Mouse (Mus musculus) cortical plate, adult 2 months (tissue): ENCODE results near the gene Cacna2d2. TPM values are rescaled to one million over a fixed set of nuclear protein-coding genes. Genes with fewer than 3 reads are reported as not detected.

Experiments
- H3K27ac ChIP-seq: fragments of 200-500 bp; 2 replicates; pipeline ENCODE4 v1.5.1; 2012; ENCODE audit warnings: low read length, control low read depth, inconsistent platforms; ENCODE audit not compliant: insufficient read depth
- H3K4me1 ChIP-seq: fragments of 200-500 bp; 2 replicates; pipeline ENCODE4 v1.6.1; 2011; ENCODE audit warnings: low read length; ENCODE audit not compliant: control insufficient read depth, insufficient read depth
- H3K4me3 ChIP-seq: fragments of 200-500 bp; 2 replicates; pipeline ENCODE4 v1.5.1; 2011; ENCODE audit warnings: mild to moderate bottlenecking, low read length, control low read depth; ENCODE audit not compliant: insufficient read depth
- CTCF ChIP-seq: fragments of 200-500 bp; IDR thresholded peaks from 2 replicates; pipeline ENCODE4 v1.5.1; 2011; ENCODE audit warnings: mild to moderate bottlenecking, control low read depth, low read length; ENCODE audit not compliant: insufficient read depth; ENCODE audit errors: extremely low read depth
- POLR2A ChIP-seq: fragments of 200-500 bp; IDR thresholded peaks from 2 replicates; pipeline ENCODE4 v1.6.1; 2011; ENCODE audit warnings: mild to moderate bottlenecking, low read length, control low read depth; ENCODE audit not compliant: insufficient read depth; ENCODE audit errors: extremely low read depth
- polyA plus RNA-seq: library from polyadenylated mRNA; depleted of rRNA; stranded (reverse); fragments of >200 nt; gene quantifications from 2 replicates; pipeline ENCODE4 v1.2.3, GENCODE M21; 2012

Cacna2d2 gene
- polyA plus RNA-seq, 1 experiment: 32.9 TPM

DNA sequence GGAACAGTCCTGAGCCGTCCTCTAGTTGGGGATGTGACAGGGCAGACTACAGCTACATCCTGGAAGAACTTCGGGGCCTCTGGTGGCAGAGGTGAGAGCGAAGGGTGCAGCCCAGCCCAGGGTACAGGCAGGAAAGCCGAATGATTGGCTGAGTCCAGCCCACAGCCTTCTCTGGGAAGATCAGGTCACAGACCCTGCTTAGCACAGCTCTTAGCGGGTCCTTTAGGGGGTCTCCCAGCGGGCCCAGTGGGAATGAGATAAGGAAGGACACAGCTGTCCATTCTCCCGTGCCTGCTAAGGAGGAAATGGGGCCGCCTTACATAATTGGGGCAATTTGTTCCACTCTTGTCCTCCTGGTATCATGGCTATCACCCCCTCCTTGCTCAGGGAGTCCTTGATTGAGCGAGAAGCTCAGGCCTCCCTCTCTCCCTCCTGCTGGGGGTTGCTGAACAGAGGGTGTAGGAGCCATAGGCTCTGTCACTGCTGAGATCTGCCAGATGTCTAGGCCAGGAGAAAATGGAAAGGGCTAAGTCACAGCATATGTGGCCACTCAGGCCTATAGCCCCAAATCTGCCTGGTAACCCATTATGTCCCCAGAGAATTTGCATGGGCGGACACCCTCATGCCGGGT is 52.6 kb downstream of the Cacna2d2 start:
- Histone ChIP-seq H3K27ac (no peak overlapping the region), H3K4me3 (no peak overlapping the region), H3K4me1 (0 out of 2 replicates have a peak, but pooled peaks cover 2% of the 10 kb centered on the region)
- TF ChIP-seq CTCF: no peak
- TF ChIP-seq POLR2A: no peak

- Histone ChIP-seq H3K4me1 (0 out of 2 replicates have a peak, but pooled peaks cover 2% of the 10 kb centered on the region), H3K4me3 (no peak overlapping the region), H3K27ac (no peak overlapping the region)
- TF ChIP-seq POLR2A: no peak
- peak; percentile 70 for TF ChIP-seq CTCF
Measured at GRCm38 (mm10) chr9:107452552-107452951, 53.1 kb downstream of the Cacna2d2 start.

DNA sequence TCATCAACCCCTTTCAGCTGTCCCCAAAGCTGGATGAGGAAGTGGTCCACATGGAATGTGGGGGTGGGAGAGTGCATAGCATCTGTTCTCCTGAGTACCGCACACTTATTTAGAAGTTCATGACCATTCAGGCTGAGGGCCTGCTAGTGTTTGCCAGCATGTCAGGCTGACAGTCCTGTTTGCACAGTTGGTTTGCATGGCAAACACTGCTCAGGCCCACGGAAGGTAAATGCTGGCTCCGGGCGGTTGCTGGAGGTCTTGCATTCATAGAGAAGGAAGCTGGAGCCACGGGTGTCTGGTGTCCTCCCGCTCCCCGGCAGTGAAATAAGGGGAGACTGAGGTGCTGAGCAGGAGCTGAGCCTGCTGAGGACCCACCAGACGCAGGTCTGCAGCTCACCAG is 53.7 kb downstream of the Cacna2d2 start:
- no peak overlapping the region for H3K4me3 ChIP-seq
- TF ChIP-seq CTCF (no peak), POLR2A (no peak)
- 0 out of 2 replicates have a peak, but pooled peaks cover 2% of the 10 kb centered on the region for H3K4me1 ChIP-seq
- H3K27ac ChIP-seq: no peak overlapping the region

GRCm38 (mm10) chr9:107456667-107457066 is 57.3 kb downstream of the Cacna2d2 start:
- TF ChIP-seq POLR2A (no peak), CTCF (no peak)
- Histone ChIP-seq H3K4me3 (no peak overlapping the region), H3K4me1 (no peaks in the 10 kb centered on the region), H3K27ac (no peak overlapping the region)

DNA sequence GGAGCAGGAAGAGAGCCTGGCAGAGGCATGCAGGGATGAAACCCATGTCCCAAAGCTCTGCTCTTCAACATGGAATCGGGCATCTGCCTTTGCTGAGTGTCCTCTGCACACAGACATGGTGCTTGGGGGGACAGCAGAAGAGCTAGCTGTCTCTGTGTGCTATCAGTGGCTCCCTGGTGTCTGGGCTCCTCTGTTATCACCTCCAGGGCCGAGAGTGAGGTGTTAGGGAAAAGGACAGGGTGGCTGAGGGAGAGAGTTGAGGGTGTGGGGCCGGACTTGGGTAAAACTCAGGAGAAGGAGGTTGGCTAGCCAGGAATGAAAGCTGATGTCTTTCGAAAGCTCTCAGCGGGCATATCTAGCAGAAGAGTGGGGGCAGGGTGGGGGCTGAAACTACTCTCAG is 63.5 kb downstream of the Cacna2d2 start:
- Histone ChIP-seq H3K4me1 (no peaks in the 10 kb centered on the region), H3K27ac (no peak overlapping the region), H3K4me3 (no peak overlapping the region)
- TF ChIP-seq CTCF (no peak), POLR2A (no peak)

DNA sequence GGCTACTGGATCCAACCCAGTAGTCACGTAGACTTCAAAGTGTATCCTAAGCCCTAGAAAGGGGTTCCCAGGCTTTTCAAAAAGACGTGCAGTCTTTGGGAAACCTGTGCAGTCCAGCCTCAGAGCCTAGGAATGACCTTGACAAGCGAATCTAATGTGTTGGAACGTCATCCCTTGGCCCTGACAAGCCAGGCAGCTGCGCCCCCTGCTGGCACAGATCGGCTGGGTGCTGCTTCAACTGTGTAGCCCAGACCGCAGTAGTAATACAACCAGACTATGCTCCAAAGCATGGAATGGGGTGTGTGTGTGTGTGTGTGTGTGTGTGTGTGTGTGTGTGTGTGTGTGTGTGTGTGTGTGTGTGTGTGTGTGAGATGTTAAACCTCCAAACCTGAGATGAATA is 64.1 kb downstream of the Cacna2d2 start:
- H3K27ac ChIP-seq: no peak overlapping the region
- TF ChIP-seq CTCF (peak; percentile 82), POLR2A (no peak)
- H3K4me3 ChIP-seq: no peak overlapping the region
- H3K4me1 ChIP-seq: no peaks in the 10 kb centered on the region

GRCm38 (mm10) chr9:107464130-107464529 is 64.7 kb downstream of the Cacna2d2 start:
- TF ChIP-seq POLR2A (no peak), CTCF (no peak)
- Histone ChIP-seq H3K4me3 (no peak overlapping the region), H3K27ac (no peak overlapping the region), H3K4me1 (no peaks in the 10 kb centered on the region)

DNA sequence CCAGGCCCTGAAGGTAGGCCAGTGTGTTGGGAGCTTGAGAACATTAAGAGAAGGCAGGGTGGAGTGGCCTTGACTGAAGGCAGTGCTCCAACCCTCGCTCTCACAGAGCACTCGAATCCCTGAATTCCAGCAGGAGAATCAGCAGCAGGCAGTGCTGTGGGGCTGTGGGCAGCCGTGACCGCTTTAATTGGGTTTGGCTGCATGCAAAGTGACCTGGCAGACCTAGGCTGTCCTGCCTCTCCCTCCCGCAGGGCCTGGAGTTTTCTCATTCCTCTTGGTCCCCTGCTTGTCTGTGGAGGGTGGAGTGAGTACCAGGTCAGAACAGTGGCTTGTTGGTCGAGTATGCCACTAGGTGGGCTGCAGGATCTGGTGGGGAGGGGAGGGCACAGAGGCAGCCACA is 66.2 kb downstream of the Cacna2d2 start:
- Histone ChIP-seq H3K4me1 (no peaks in the 10 kb centered on the region), H3K4me3 (no peak overlapping the region), H3K27ac (no peak overlapping the region)
- no peak for TF ChIP-seq CTCF
- no peak for TF ChIP-seq POLR2A

- H3K4me3 ChIP-seq: no peak overlapping the region
- no peak overlapping the region for H3K27ac ChIP-seq
- no peaks in the 10 kb centered on the region for H3K4me1 ChIP-seq
- TF ChIP-seq CTCF: no peak
- no peak for TF ChIP-seq POLR2A
Measured at GRCm38 (mm10) chr9:107469213-107469795, 69.9 kb downstream of the Cacna2d2 start.

DNA sequence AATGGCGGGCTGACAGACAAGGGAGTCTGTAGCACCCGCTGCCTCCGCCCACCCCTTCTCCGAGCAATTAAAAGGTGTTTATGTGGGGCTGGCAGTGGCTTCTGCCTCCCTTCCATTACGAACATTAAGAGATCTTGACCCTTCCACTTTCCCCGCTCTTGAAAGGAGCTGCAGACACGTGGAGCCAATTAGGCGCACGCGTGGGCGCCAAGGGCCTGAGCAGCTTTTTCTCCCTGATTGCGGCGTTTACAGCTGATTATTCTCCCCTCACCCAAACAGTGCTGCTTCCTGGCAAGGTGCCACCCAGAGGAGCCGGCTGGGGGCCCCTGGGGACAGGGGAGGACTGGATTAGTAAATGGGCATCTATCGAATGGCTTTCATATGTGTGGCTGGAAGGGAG is 71.0 kb downstream of the Cacna2d2 start:
- no peak for TF ChIP-seq POLR2A
- no peak for TF ChIP-seq CTCF
- H3K4me1 ChIP-seq: no peaks in the 10 kb centered on the region
- H3K27ac ChIP-seq: no peak overlapping the region
- H3K4me3 ChIP-seq: no peak overlapping the region

GRCm38 (mm10) chr9:107474016-107474415 is 74.6 kb downstream of the Cacna2d2 start:
- no peak overlapping the region for H3K4me3 ChIP-seq
- H3K4me1 ChIP-seq: no peaks in the 10 kb centered on the region
- TF ChIP-seq CTCF: no peak
- H3K27ac ChIP-seq: no peak overlapping the region
